Mouse (Mus musculus): ENCODE results near the gene Vash1. TPM values are rescaled to one million over a fixed set of nuclear protein-coding genes. Genes with fewer than 3 reads are reported as not detected.

The Vash1 gene
- total and polyA plus RNA-seq, 3 experiments = 1.1 to 2.7 (median 2.2) TPM

GRCm38 (mm10) chr12:86681626-86682025, 3.1 kb downstream of the Vash1 start:
- Histone ChIP-seq H3K79me2 (replicated peaks; ENCODE audit: control insufficient read depth, extremely low read depth, insufficient read depth, poor library complexity, severe bottlenecking) (no peaks in the 10 kb centered on the region), H3K4me2 (ENCODE audit: insufficient read depth, low read depth, poor library complexity, severe bottlenecking) (no peak overlapping the region), H3K27ac (ENCODE audit: insufficient read depth, low read depth) (no peak overlapping the region), H3K36me3 (replicated peaks in 1 of 2; ENCODE audit: control insufficient read depth in 1 of 2, insufficient read depth in 1 of 2, low read length in 1 of 2) (no peaks in the 10 kb centered on the region), H3K4me3 (replicated peaks in 1 of 3; ENCODE audit: low read depth in 2 of 3, low read length in 2 of 3, poor library complexity in 1 of 3) (no peak overlapping the region), H3K4me1 (ENCODE audit: control insufficient read depth in 1 of 2, insufficient read depth in 2 of 2) (peaks cover 27 to 78% of the 10 kb centered on the region in 2 experiments), H3K9me3 (replicated peaks; ENCODE audit: low read length) (no peaks in the 10 kb centered on the region), H3K27me3 (replicated peaks) (no peaks in the 10 kb centered on the region), H3K9ac (ENCODE audit: insufficient read depth, low read depth) (no peak overlapping the region)
- TF ChIP-seq GABPA (IDR thresholded peaks at IDR 0.05; ENCODE audit: insufficient replicate concordance, low read depth, low read length) (no peak), MYC (IDR thresholded peaks at IDR 0.05; ENCODE audit: low read depth, low read length) (no peak), TCF12 (IDR thresholded peaks at IDR 0.05; ENCODE audit: low read depth, low read length) (no peak), MAX (IDR thresholded peaks at IDR 0.05; ENCODE audit: low read length) (no peak), UBTF (IDR thresholded peaks at IDR 0.05; ENCODE audit: low read depth, low read length) (no peak), ZC3H11A (IDR thresholded peaks at IDR 0.05; ENCODE audit: low read depth, low read length) (no peak)
- dilution Hi-C loops (cut with MboI; ENCODE audit: extremely low pct_ligation_motif_present, extremely low pct_unique_long_range_greater_than_20kb, low sequenced_read_pairs) = no loop called here
- in situ Hi-C loops (cut with MboI; ENCODE audit: low pct_ligation_motif_present, low pct_unique_long_range_greater_than_20kb, low sequenced_read_pairs) = no loop called here
- DNase-seq (ENCODE audit: extremely low read depth) = no peak

GRCm38 (mm10) chr12:86682178-86682577, 3.7 kb downstream of the Vash1 start:
- peaks cover 29 to 76% of the 10 kb centered on the region in 2 experiments for H3K4me1 ChIP-seq (ENCODE audit: control insufficient read depth in 1 of 2, insufficient read depth in 2 of 2)
- no peaks in the 10 kb centered on the region for H3K9me3 ChIP-seq (replicated peaks; ENCODE audit: low read length)
- H3K79me2 ChIP-seq (replicated peaks; ENCODE audit: control insufficient read depth, extremely low read depth, insufficient read depth, poor library complexity, severe bottlenecking) = no peaks in the 10 kb centered on the region
- in situ Hi-C loops (cut with MboI; ENCODE audit: low pct_ligation_motif_present, low pct_unique_long_range_greater_than_20kb, low sequenced_read_pairs) = no loop called here
- H3K4me3 ChIP-seq (replicated peaks in 1 of 3; ENCODE audit: low read depth in 2 of 3, low read length in 2 of 3, poor library complexity in 1 of 3) = no peak overlapping the region
- dilution Hi-C loops (cut with MboI; ENCODE audit: extremely low pct_ligation_motif_present, extremely low pct_unique_long_range_greater_than_20kb, low sequenced_read_pairs) = no loop called here
- no peak for DNase-seq (ENCODE audit: extremely low read depth)
- no peak overlapping the region for H3K27ac ChIP-seq (ENCODE audit: insufficient read depth, low read depth)
- H3K27me3 ChIP-seq (replicated peaks) = no peaks in the 10 kb centered on the region
- no peaks in the 10 kb centered on the region for H3K36me3 ChIP-seq (replicated peaks in 1 of 2; ENCODE audit: control insufficient read depth in 1 of 2, insufficient read depth in 1 of 2, low read length in 1 of 2)
- H3K9ac ChIP-seq (ENCODE audit: insufficient read depth, low read depth) = no peak overlapping the region
- no peak overlapping the region for H3K4me2 ChIP-seq (ENCODE audit: insufficient read depth, low read depth, poor library complexity, severe bottlenecking)
- TF ChIP-seq MAZ (IDR thresholded peaks at IDR 0.05; ENCODE audit: low read depth, low read length) = no peak
- no peak for TF ChIP-seq UBTF (IDR thresholded peaks at IDR 0.05; ENCODE audit: low read depth, low read length)
- TF ChIP-seq BHLHE40 (IDR thresholded peaks at IDR 0.05; ENCODE audit: low read depth, low read length) = no peak
- no peak for TF ChIP-seq SIN3A (IDR thresholded peaks at IDR 0.05; ENCODE audit: low read length)
- no peak for TF ChIP-seq TBP (conservative IDR thresholded peaks at IDR 0.05; ENCODE audit: low read depth, low read length)
- TF ChIP-seq ZNF384 (IDR thresholded peaks at IDR 0.05; ENCODE audit: low read depth, low read length) = no peak
- TF ChIP-seq KAT2A (IDR thresholded peaks at IDR 0.05; ENCODE audit: insufficient replicate concordance, low read length) = no peak
- no peak for TF ChIP-seq ETS1 (conservative IDR thresholded peaks at IDR 0.05; ENCODE audit: low read depth, low read length)
- no peak for TF ChIP-seq ZMIZ1 (IDR thresholded peaks at IDR 0.05; ENCODE audit: low read depth, low read length)
- TF ChIP-seq ELF1 (IDR thresholded peaks at IDR 0.05; ENCODE audit: low read depth, low read length) = no peak
- no peak for TF ChIP-seq MAX (IDR thresholded peaks at IDR 0.05; ENCODE audit: low read length)
- TF ChIP-seq HCFC1 (IDR thresholded peaks at IDR 0.05; ENCODE audit: low read depth, low read length) = no peak
- TF ChIP-seq RAD21 (IDR thresholded peaks at IDR 0.05; ENCODE audit: low read depth, low read length) = no peak
- TF ChIP-seq MEF2A (IDR thresholded peaks at IDR 0.05; ENCODE audit: borderline replicate concordance, low read depth, low read length) = no peak
- no peak for TF ChIP-seq CHD1 (IDR thresholded peaks at IDR 0.05; ENCODE audit: low read depth, low read length)
- no peak for TF ChIP-seq CTCF (conservative IDR thresholded peaks at IDR 0.05 in 1 of 2, IDR thresholded peaks at IDR 0.05 in 1 of 2; ENCODE audit: low read depth in 2 of 2, low read length in 2 of 2)
- TF ChIP-seq SMC3 (IDR thresholded peaks at IDR 0.05; ENCODE audit: low read depth, low read length) = no peak
- TF ChIP-seq JUN (IDR thresholded peaks at IDR 0.05; ENCODE audit: insufficient read depth, low read depth, low read length) = no peak
- no peak for TF ChIP-seq TCF12 (IDR thresholded peaks at IDR 0.05; ENCODE audit: low read depth, low read length)
